Mouse (Mus musculus) bone marrow macrophage, adult 2 months (primary cell): ENCODE data around the gene Mcm5.

Source experiments
- CTCF ChIP-seq: IDR thresholded peaks from 2 replicates; pipeline ENCODE4 v1.5.1; 2012; ENCODE audit warnings: low read depth, mild to moderate bottlenecking, low read length, moderate library complexity
- POLR2A ChIP-seq: IDR thresholded peaks from 2 replicates; pipeline ENCODE4 v1.6.1; 2012; ENCODE audit warnings: mild to moderate bottlenecking, low read depth, low read length, borderline replicate concordance

DNA sequence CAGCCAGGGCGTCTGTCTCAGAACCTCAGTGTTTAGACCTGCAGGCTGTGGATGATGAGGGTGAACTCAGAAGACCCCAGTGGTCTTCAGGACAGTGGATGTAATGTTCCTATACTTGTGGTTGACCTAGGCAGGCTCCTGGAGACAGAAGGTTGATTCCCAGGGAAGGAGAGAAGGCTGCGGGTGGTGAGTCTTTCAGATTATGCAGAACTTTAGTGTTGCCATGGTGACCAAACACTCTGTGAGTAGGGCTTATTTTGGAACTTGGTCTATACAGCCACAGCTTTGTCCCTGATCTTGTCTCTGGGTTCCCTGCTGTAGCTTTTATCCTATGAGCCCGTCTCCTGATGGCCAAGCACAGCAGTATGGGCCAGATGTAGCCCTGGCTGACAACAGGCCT lies 28.2 kb downstream of the Mcm5 start:
- TF ChIP-seq POLR2A: no peak
- TF ChIP-seq CTCF: no peak
